Mouse (Mus musculus) kidney, adult 18-20 months (tissue): ENCODE measurements around the gene Crmp1.

Source experiments
- DNase-seq: peaks from one replicate; pipeline ENCODE4 v3.0.0; 2021

Gene Crmp1

GRCm38 (mm10) chr5:37312980-37313722 lies 71.4 kb downstream of the Crmp1 start:
- no peak for DNase-seq

- DNase-seq: peak; percentile 18
Observed at GRCm38 (mm10) chr5:37318715-37319114, 77.0 kb downstream of the Crmp1 start.

- DNase-seq: no peak
Observed at GRCm38 (mm10) chr5:37320174-37320573, 78.4 kb downstream of the Crmp1 start.

GRCm38 (mm10) chr5:37320761-37321160 lies 79.0 kb downstream of the Crmp1 start:
- no peak for DNase-seq

- DNase-seq: peak; percentile 67
Observed at GRCm38 (mm10) chr5:37326675-37327074, 84.9 kb downstream of the Crmp1 start.

GRCm38 (mm10) chr5:37330449-37331132 lies 88.9 kb downstream of the Crmp1 start:
- DNase-seq: peak; percentile 76

- peak; percentile 89 for DNase-seq
Observed at GRCm38 (mm10) chr5:37331133-37331505, 89.4 kb downstream of the Crmp1 start.

- peak; percentile 69 for DNase-seq
Observed at GRCm38 (mm10) chr5:37332066-37332465, 90.3 kb downstream of the Crmp1 start.

- no peak for DNase-seq
Observed at GRCm38 (mm10) chr5:37335061-37335460, 93.3 kb downstream of the Crmp1 start.

- DNase-seq: peak; percentile 87
Observed at GRCm38 (mm10) chr5:37336485-37337105, 94.9 kb downstream of the Crmp1 start, which contains the start of gene Evc. Evc (minus strand) TSS chr5:37336894.

GRCm38 (mm10) chr5:37337696-37338095 lies 96.0 kb downstream of the Crmp1 start:
- no peak for DNase-seq

- peak; percentile 80 for DNase-seq
Observed at GRCm38 (mm10) chr5:37338288-37338687, 96.5 kb downstream of the Crmp1 start, which contains the start of gene Evc2. Evc2 (plus strand) TSS chr5:37338499.
